Mouse (Mus musculus): ENCODE results near the gene Glud1.

DNA sequence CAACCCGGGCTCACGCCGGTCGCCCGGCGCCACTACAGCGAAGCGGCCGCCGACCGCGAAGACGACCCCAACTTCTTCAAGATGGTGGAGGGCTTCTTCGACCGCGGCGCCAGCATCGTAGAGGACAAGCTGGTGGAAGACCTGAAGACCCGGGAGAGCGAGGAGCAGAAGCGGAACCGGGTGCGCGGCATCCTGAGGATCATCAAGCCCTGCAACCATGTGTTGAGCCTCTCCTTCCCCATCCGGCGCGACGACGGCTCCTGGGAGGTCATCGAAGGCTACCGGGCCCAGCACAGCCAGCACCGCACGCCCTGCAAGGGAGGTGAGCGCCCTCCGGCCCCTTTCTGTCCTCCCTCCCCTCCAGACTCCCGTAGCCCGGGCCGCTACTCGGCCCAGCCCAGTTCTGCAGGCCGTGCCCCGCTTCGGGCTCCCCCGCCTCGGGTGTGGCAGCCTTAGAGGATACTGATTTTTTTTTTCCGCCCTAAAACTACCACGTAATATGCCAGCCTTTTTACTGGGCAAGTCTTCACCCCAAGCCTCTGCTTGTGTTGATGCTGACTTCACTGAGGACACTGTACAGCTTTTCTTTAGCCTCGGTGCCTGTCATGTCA lies 599 bp downstream of the Glud1 start:
- TF ChIP-seq POLR2A (IDR thresholded peaks at IDR 0.05; ENCODE audit: insufficient read length, low read depth): no peak
- no peak for TF ChIP-seq POLR2AphosphoS2 (IDR thresholded peaks at IDR 0.05; ENCODE audit: insufficient read length, low read depth)
- no peak for TF ChIP-seq CEBPB (IDR thresholded peaks at IDR 0.05; ENCODE audit: insufficient read depth, poor library complexity, severe bottlenecking)
- no peak for TF ChIP-seq SRF (IDR thresholded peaks at IDR 0.05; ENCODE audit: control insufficient read depth, insufficient read length, low read depth)
- TF ChIP-seq MYOD1 (IDR thresholded peaks at IDR 0.05; ENCODE audit: control insufficient read depth in 1 of 3, insufficient read length in 2 of 3, low read depth in 2 of 3): no peak
- no peak for TF ChIP-seq USF1 (IDR thresholded peaks at IDR 0.05; ENCODE audit: low read depth)
- TF ChIP-seq TCF12 (IDR thresholded peaks at IDR 0.05; ENCODE audit: insufficient read depth, poor library complexity, severe bottlenecking): no peak
- no peak for TF ChIP-seq MAX (IDR thresholded peaks at IDR 0.05; ENCODE audit: low read depth)
- TF ChIP-seq MYOG (IDR thresholded peaks at IDR 0.05; ENCODE audit: control insufficient read depth in 1 of 3, insufficient read depth in 1 of 3, insufficient read length in 2 of 3, low read depth in 2 of 3): peak in 1 of 3 experiments; percentile 9
- TF ChIP-seq E2F4 (IDR thresholded peaks at IDR 0.05; ENCODE audit: insufficient read depth): no peak
- no peak for TF ChIP-seq REST (IDR thresholded peaks at IDR 0.05; ENCODE audit: insufficient read depth, insufficient read length)

Data from myocyte (in vitro differentiated cells).